Mouse (Mus musculus) testis, adult 2 months (tissue): ENCODE results near the gene Gm11639.

Source experiments
- CTCF ChIP-seq: fragments of 200-500 bp; IDR thresholded peaks from 2 replicates; pipeline ENCODE4 v1.5.1; 2012; ENCODE audit warnings: low read depth, mild to moderate bottlenecking, inconsistent platforms, low read length, moderate library complexity; ENCODE audit not compliant: control insufficient read depth, insufficient read depth, insufficient replicate concordance
- POLR2A ChIP-seq: fragments of 200-500 bp; IDR thresholded peaks from 2 replicates; pipeline ENCODE4 v1.6.1; 2012; ENCODE audit warnings: low read depth, mild to moderate bottlenecking, inconsistent platforms, low read length, moderate library complexity; ENCODE audit not compliant: control insufficient read depth

DNA sequence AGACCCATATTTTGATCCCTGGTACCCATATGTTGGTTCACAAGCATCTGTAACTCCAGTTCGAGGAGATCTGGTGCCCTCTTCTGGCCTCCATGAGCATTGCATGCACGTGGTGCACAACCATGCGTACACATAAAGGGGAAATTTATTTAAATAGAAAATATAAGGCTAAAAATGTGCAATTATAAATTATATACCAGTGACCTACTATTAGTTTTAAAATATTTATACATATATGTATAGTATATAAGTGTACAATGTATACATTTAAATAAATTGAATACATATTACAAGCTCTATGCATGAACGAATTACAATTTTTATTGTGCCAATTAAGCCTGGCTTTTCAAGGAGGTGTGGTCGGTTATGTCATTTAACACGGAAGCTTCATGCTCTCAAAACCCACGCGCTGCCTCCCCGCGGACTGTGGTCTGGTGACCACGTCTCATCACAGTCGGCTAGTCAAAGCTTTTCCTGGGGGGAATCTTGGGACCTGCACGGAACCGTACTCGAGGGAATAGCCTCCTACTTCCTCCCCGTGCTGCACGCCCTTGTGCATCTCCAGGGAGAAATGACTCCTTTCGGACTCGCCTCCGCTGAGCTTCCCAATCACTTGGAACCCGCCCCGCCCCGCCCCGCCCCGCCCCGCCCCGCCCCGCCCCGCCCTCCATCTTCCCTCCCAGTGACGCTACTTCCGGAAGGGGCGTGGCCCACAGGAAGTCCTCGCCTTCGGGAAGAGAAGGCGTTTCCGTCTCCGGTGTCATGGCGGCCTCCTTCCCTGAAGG, 440.4 kb downstream of the Gm11639 start, which contains the start of gene Mettl2:
- TF ChIP-seq POLR2A = peak; percentile 70
- TF ChIP-seq CTCF = peak; percentile 75; the same call in 1 of the 2 replicates
